Mouse (Mus musculus) liver, postnatal 0 days (tissue): ENCODE results near the gene Usp11.
A peak's percentile ranks its signal among the peaks of the same experiment; 100 is the strongest.

Source experiments
- CTCF ChIP-seq: sonication (generic); IDR thresholded peaks from 2 replicates; pipeline ENCODE4 v1.5.1; 2016; ENCODE audit warnings: antibody characterized with exemption, low read depth
- EP300 ChIP-seq: IDR thresholded peaks from 2 replicates; pipeline ENCODE4 v1.6.1; 2016; ENCODE audit warnings: antibody characterized with exemption, low read depth, mild to moderate bottlenecking

GRCm38 (mm10) chrX:20662716-20663443 lies 40.8 kb upstream of the Usp11 start:
- TF ChIP-seq CTCF, result peak; percentile 76
- TF ChIP-seq EP300, result no peak
